Mouse (Mus musculus): Measurements from ENCODE around the gene Prrg3.

DNA sequence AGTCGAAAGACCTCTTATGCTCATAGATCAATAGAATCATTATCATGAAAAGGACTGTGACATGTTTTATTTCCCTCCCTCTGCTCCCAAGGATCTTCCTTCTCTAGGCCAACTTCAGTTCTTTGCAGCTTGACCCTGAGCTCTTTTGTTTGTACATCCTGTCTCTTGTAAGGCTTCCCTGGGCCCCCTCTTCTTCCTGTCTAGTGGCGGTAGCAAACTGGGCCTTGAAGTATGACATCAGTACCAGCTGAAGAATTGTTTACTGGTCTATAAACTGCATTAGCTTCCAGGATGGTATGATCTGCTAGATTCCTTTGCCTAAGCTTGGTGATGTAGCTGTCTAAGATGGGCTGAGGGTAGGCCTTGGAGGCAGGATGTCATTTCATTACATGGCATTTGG lies 18.9 kb downstream of the Prrg3 start:
- no peak for TF ChIP-seq CTCF (IDR thresholded peaks at IDR 0.05; ENCODE audit: low read depth)
- no peak for TF ChIP-seq EP300 (optimal IDR thresholded peaks at IDR 0.05)

All from stomach, postnatal 0 days (tissue).